Mouse (Mus musculus): ENCODE data around the gene Papss2.

The Papss2 gene

GRCm38 (mm10) chr19:32713471-32713870, 117.9 kb downstream of the Papss2 start:
- no peak for DNase-seq

GRCm38 (mm10) chr19:32715201-32715600, 119.6 kb downstream of the Papss2 start:
- DNase-seq: peak; percentile 90

- DNase-seq: no peak
Measured at GRCm38 (mm10) chr19:32715681-32716080, 120.1 kb downstream of the Papss2 start.

All from kidney, adult 9 months (tissue).